Mouse (Mus musculus) liver, embryonic 14.5 days (tissue): Measurements from ENCODE around the gene Amotl2.

Experiments used
- CTCF ChIP-seq: IDR thresholded peaks from 2 replicates; pipeline ENCODE4 v1.5.1; 2016; ENCODE audit warnings: antibody characterized with exemption, low read depth, control low read depth
- EP300 ChIP-seq: IDR thresholded peaks from 2 replicates; pipeline ENCODE4 v1.6.1; 2016; ENCODE audit warnings: antibody characterized with exemption, low read depth

DNA sequence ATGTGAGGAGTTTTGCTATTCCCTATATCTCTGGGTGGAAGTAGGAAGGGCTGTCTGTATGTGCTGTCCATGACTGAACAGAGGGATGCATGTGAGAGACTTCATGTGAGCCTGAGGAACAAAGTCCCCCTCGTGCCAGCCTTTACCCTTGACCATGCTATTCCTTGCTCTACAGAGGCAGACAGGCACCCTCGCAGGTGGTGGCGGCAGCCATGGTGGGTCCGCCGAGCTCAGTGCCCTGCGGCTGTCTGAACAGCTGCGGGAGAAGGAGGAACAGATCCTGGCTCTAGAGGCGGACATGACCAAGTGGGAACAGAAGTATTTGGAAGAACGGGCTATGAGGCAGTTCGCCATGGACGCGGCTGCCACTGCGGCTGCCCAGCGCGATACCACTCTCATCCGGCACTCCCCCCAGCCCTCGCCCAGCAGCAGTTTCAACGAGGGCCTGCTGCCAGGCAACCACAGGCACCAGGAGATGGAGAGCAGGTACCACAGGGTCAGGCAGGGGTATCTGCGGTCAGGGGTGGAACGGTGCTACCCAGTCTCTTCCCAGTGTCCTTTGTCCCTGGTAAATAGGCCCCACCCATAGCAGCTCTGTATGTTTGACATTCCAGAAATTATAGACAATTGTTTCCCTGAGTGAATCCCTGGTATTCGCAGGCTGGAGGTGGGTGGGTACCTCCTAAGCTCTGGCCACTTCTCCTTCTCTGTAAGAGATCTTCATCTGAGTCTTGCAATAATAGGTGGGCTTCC, 12.8 kb downstream of the Amotl2 start:
- no peak for TF ChIP-seq CTCF
- no peak for TF ChIP-seq EP300
